Mouse (Mus musculus) midbrain, postnatal 0 days (tissue): Measurements from ENCODE around the gene Maml3. TPM values are rescaled to one million over a fixed set of nuclear protein-coding genes. Genes with fewer than 3 reads are reported as not detected.

Experiments
- ATAC-seq: fragments of 200-750 bp; cut with Nextera tagmentation; 2 replicates; pipeline ENCODE4 v1.8.0; 2017; ENCODE audit warnings: moderate number of reproducible peaks, mild to moderate bottlenecking, moderate TSS enrichment, moderate library complexity; ENCODE audit not compliant: low FRiP score
- DNase-seq: peaks from one replicate; pipeline ENCODE4 v3.0.0-alpha.2; 2015; ENCODE audit warnings: low spot score
- H3K27ac ChIP-seq: fragments of 300-500 bp; sonication (generic); 2 replicates; pipeline ENCODE4 v1.5.1; 2014; ENCODE audit warnings: low read depth, mild to moderate bottlenecking, low read length, mixed read lengths
- H3K27me3 ChIP-seq: fragments of 300-500 bp; sonication (generic); 2 replicates; pipeline ENCODE4 v1.6.1; 2014; ENCODE audit warnings: low read length, control low read depth, mixed read lengths; ENCODE audit not compliant: insufficient read depth
- H3K36me3 ChIP-seq: fragments of 300-500 bp; sonication (generic); 2 replicates; pipeline ENCODE4 v1.6.1; 2014; ENCODE audit warnings: low read length, control low read depth, mixed read lengths; ENCODE audit not compliant: insufficient read depth
- H3K4me1 ChIP-seq: fragments of 300-500 bp; sonication (generic); 2 replicates; pipeline ENCODE4 v1.6.1; 2014; ENCODE audit warnings: mild to moderate bottlenecking, control low read depth, antibody characterized with exemption, low read length, mixed read lengths; ENCODE audit not compliant: insufficient read depth
- H3K4me2 ChIP-seq: fragments of 300-500 bp; sonication (generic); 2 replicates; pipeline ENCODE4 v1.6.1; 2014; ENCODE audit warnings: low read depth, mild to moderate bottlenecking, low read length, mixed read lengths; ENCODE audit not compliant: poor library complexity, severe bottlenecking
- H3K4me3 ChIP-seq: fragments of 300-500 bp; sonication (generic); 2 replicates; pipeline ENCODE4 v1.5.1; 2014; ENCODE audit warnings: low read depth, mild to moderate bottlenecking, low read length, moderate library complexity
- H3K9ac ChIP-seq: fragments of 300-500 bp; sonication (generic); replicated peaks from 2 replicates; pipeline ENCODE4 v1.6.1; 2014; ENCODE audit warnings: mild to moderate bottlenecking, low read length, moderate library complexity, mixed read lengths; ENCODE audit not compliant: poor library complexity, severe bottlenecking
- H3K9me3 ChIP-seq: fragments of 300-500 bp; sonication (generic); 2 replicates; pipeline ENCODE4 v1.6.1; 2016; ENCODE audit warnings: low read length, control low read depth
- CTCF ChIP-seq: IDR thresholded peaks from 2 replicates; pipeline ENCODE4 v1.5.1; 2016; ENCODE audit warnings: antibody characterized with exemption, mild to moderate bottlenecking
- WGBS: fragments of 180-500 bp; shearing (Covaris S2); extraction: QIAGEN DNeasy Blood & Tissue Kit; methylation state at CpG from one replicate; pipeline ENCODE4 v1.1.7; 2014; 5-methylcytosine and 5-hydroxymethylcytosine counted together
- polyA plus RNA-seq: library from polyadenylated mRNA; unstranded; fragments of >200 nt; fragmentation: Nextera tagmentation; extraction: Ambion mirVana; gene quantifications from 2 replicates; pipeline ENCODE4 v1.2.1, GENCODE M21; 2015
- total RNA-seq: library from RNA; depleted of rRNA; stranded (reverse); fragments of >200 nt; gene quantifications from 2 replicates; pipeline ENCODE4 v1.2.3, GENCODE M21; 2014

The Maml3 gene
- total and polyA plus RNA-seq, 2 experiments from 2014 or later, result 3.9 to 20.2 TPM

GRCm38 (mm10) chr3:51952728-51953623 lies 151.9 kb downstream of the Maml3 start:
- no peaks in the 10 kb centered on the region for H3K27me3 ChIP-seq
- WGBS, result 79% methylated on average over 33 of the region's 33 CpGs
- no peaks in the 10 kb centered on the region for H3K9me3 ChIP-seq
- DNase-seq (no peak), ATAC-seq (no peak)
- H3K9ac ChIP-seq, result no peak overlapping the region
- H3K4me3 ChIP-seq, result no peak overlapping the region
- H3K27ac ChIP-seq, result no peak overlapping the region
- no peaks in the 10 kb centered on the region for H3K4me1 ChIP-seq
- no peak for TF ChIP-seq CTCF
- H3K4me2 ChIP-seq, result no peak overlapping the region
- no peaks in the 10 kb centered on the region for H3K36me3 ChIP-seq

GRCm38 (mm10) chr3:51952267-51952666 lies 152.6 kb downstream of the Maml3 start:
- Histone ChIP-seq H3K9ac (no peak overlapping the region), H3K27me3 (no peaks in the 10 kb centered on the region), H3K4me3 (no peak overlapping the region), H3K9me3 (no peaks in the 10 kb centered on the region), H3K4me1 (no peaks in the 10 kb centered on the region), H3K4me2 (no peak overlapping the region), H3K27ac (peak overlapping the region; percentile 12; the same call in 1 of the 2 replicates), H3K36me3 (no peaks in the 10 kb centered on the region)
- WGBS, result 87% methylated on average over 9 of the region's 9 CpGs
- TF ChIP-seq CTCF, result no peak
- ATAC-seq (peak; percentile 52), DNase-seq (no peak)

DNA sequence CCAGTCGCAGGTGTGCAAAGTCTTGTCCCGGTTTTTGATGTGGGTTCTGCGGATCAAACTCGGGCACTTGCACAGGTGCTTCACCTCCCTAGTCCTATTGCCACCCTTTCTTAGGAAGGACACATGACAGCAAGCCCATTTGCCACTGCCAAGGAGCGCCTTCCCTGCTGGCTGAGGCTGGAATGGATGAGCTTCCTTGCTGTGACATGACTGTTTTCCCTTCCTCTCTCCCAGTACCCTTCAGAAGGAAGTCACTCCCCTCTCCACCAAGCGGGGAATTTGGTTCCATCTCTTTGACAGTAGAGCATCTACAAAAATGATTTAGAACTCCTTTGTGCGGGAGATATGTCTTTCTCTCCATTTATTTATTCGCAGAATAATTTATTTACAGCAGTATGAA lies 155.2 kb downstream of the Maml3 start:
- Histone ChIP-seq H3K9me3 (no peaks in the 10 kb centered on the region), H3K27ac (no peak overlapping the region), H3K4me2 (no peak overlapping the region), H3K9ac (no peak overlapping the region), H3K4me1 (no peaks in the 10 kb centered on the region), H3K4me3 (no peak overlapping the region), H3K27me3 (no peaks in the 10 kb centered on the region), H3K36me3 (no peaks in the 10 kb centered on the region)
- 88% methylated on average over 8 of the region's 8 CpGs for WGBS
- TF ChIP-seq CTCF, result no peak
- ATAC-seq, result no peak
- no peak for DNase-seq

DNA sequence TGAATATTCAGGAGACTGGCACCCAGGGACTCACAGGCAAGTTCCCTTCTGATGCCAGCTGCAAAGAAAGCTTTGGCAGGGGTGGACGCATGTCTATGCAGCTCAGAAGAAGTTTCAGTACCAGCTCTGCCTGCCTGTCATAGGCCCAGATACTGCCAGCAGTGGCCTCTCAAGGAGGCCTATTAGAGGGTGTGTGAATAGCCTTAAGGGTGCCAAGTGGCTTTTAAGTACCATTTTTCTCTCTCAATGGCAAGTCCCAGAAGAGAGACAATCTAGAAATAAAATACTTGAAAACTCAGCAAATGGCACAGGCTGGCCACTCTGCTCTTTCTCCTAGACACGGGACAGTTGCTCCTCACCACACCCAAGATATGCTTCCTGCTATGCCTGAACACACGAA lies 157.7 kb downstream of the Maml3 start:
- ATAC-seq (no peak), DNase-seq (no peak)
- H3K36me3 ChIP-seq, result no peaks in the 10 kb centered on the region
- no peaks in the 10 kb centered on the region for H3K4me1 ChIP-seq
- H3K27me3 ChIP-seq, result no peaks in the 10 kb centered on the region
- no peak for TF ChIP-seq CTCF
- H3K4me2 ChIP-seq, result no peak overlapping the region
- H3K9me3 ChIP-seq, result no peaks in the 10 kb centered on the region
- 79% methylated on average over 3 of the region's 3 CpGs for WGBS
- H3K9ac ChIP-seq, result no peak overlapping the region
- H3K4me3 ChIP-seq, result no peak overlapping the region
- no peak overlapping the region; the same call in 1 of the 2 replicates for H3K27ac ChIP-seq

- Histone ChIP-seq H3K4me3 (no peak overlapping the region), H3K36me3 (no peaks in the 10 kb centered on the region), H3K27me3 (no peaks in the 10 kb centered on the region), H3K9ac (no peak overlapping the region), H3K27ac (no peak overlapping the region), H3K4me2 (no peak overlapping the region), H3K4me1 (no peaks in the 10 kb centered on the region), H3K9me3 (no peaks in the 10 kb centered on the region)
- no peak for ATAC-seq
- DNase-seq, result no peak
- WGBS, result 73% methylated on average over 8 of the region's 8 CpGs
- no peak for TF ChIP-seq CTCF
Measured at GRCm38 (mm10) chr3:51943642-51944041, 161.2 kb downstream of the Maml3 start.

DNA sequence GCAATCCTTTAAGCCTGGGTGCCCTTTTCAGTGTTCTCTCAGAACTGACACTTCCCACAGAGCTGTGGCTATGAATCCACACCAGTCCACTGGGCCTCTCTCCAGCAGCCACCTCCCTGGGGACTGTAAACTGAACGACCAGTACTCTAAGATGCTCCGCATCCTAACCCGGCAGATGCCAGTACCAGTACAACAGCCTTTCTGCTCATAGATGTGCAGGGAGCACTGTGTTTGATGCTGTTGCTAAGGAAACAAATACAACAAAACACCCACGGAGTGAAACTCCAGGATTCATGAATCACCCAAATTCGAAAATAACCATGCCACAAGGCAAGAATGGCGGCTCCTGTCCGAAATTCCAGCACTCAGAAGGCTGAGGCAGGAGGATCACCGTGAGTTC lies 163.1 kb downstream of the Maml3 start:
- Histone ChIP-seq H3K9me3 (no peaks in the 10 kb centered on the region), H3K9ac (no peak overlapping the region), H3K4me3 (no peak overlapping the region), H3K4me2 (no peak overlapping the region), H3K27me3 (no peaks in the 10 kb centered on the region), H3K4me1 (no peaks in the 10 kb centered on the region), H3K36me3 (no peaks in the 10 kb centered on the region), H3K27ac (no peak overlapping the region)
- no peak for TF ChIP-seq CTCF
- 67% methylated on average over 8 of the region's 8 CpGs for WGBS
- ATAC-seq (no peak), DNase-seq (no peak)
